Mouse (Mus musculus) intestine, postnatal 0 days (tissue): ENCODE measurements around the gene Slc16a5. TPM values are rescaled to one million over a fixed set of nuclear protein-coding genes. Genes with fewer than 3 reads are reported as not detected.

Experiments used
- ATAC-seq: fragments of 200-750 bp; cut with Nextera tagmentation; 2 replicates; pipeline ENCODE4 v1.8.0; 2017; ENCODE audit warnings: mild to moderate bottlenecking, moderate TSS enrichment, moderate library complexity
- H3K27ac ChIP-seq: fragments of 300-500 bp; sonication (generic); 2 replicates; pipeline ENCODE4 v1.5.1; 2014; ENCODE audit warnings: mild to moderate bottlenecking, low read depth, low read length, moderate library complexity
- H3K27me3 ChIP-seq: fragments of 300-500 bp; sonication (generic); replicated peaks from 2 replicates; pipeline ENCODE4 v1.6.1; 2014; ENCODE audit warnings: low read length, mixed read lengths; ENCODE audit not compliant: control insufficient read depth, insufficient read depth
- H3K36me3 ChIP-seq: fragments of 300-500 bp; sonication (generic); 2 replicates; pipeline ENCODE4 v1.6.1; 2014; ENCODE audit warnings: mild to moderate bottlenecking, moderate library complexity; ENCODE audit not compliant: control insufficient read depth, insufficient read depth
- H3K4me1 ChIP-seq: fragments of 300-500 bp; sonication (generic); replicated peaks from 2 replicates; pipeline ENCODE4 v1.6.1; 2014; ENCODE audit warnings: antibody characterized with exemption, low read length, mixed read lengths; ENCODE audit not compliant: control insufficient read depth, insufficient read depth
- H3K4me2 ChIP-seq: fragments of 300-500 bp; sonication (generic); replicated peaks from 2 replicates; pipeline ENCODE4 v1.6.1; 2014; ENCODE audit warnings: low read depth, mild to moderate bottlenecking, moderate library complexity
- H3K4me3 ChIP-seq: fragments of 300-500 bp; sonication (generic); 2 replicates; pipeline ENCODE4 v1.5.1; 2014; ENCODE audit warnings: low read depth, low read length
- H3K9ac ChIP-seq: fragments of 300-500 bp; sonication (generic); 2 replicates; pipeline ENCODE4 v1.6.1; 2014; ENCODE audit warnings: mild to moderate bottlenecking, low read depth, low read length
- H3K9me3 ChIP-seq: fragments of 300-500 bp; sonication (generic); 2 replicates; pipeline ENCODE4 v1.6.1; 2016; ENCODE audit warnings: mixed run types; ENCODE audit not compliant: control insufficient read depth
- CTCF ChIP-seq: sonication (generic); IDR thresholded peaks from 2 replicates; pipeline ENCODE4 v1.5.1; 2016; ENCODE audit warnings: low read depth, mild to moderate bottlenecking, control low read depth, antibody characterized with exemption, moderate library complexity
- WGBS: fragments of 180-500 bp; shearing (Covaris S2); extraction: QIAGEN DNeasy Blood & Tissue Kit; methylation state at CpG from one replicate; pipeline ENCODE4 v1.1.7; 2014; 5-methylcytosine and 5-hydroxymethylcytosine counted together
- microRNA-seq: library from miRNA; unstranded; fragments of <30 nt; microRNA quantifications from one replicate; pipeline ENCODE4, GENCODE M21; 2016
- polyA plus RNA-seq: library from polyadenylated mRNA; unstranded; fragments of >200 nt; fragmentation: Nextera tagmentation; extraction: Ambion mirVana; gene quantifications from 2 replicates; pipeline ENCODE4 v1.2.1, GENCODE M21; 2015

Slc16a5 gene
- polyA plus RNA-seq, 1 experiment from 2014 or later = 3.0 TPM

DNA sequence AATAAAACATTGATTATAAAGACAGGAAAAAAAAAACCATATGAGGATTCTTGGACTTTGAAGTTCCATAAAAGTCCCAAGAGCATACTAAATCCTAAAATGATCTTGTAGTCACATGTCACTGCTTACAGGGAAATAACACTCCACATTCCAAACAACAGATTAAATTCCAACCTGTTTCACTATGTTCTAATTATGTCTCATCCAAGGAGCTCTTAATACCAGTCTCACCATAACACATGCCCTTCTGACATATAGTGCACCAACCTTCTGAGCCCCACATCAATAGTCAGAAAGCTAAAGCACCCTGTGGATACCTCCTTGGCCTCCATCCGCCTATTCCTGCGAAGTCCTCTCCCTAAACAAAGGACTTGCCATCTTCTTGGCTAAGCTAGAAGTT, 57.9 kb downstream of the Slc16a5 start:
- Histone ChIP-seq H3K27me3 (no peaks in the 10 kb centered on the region), H3K4me2 (no peak overlapping the region), H3K27ac (no peak overlapping the region), H3K4me1 (no peaks in the 10 kb centered on the region), H3K36me3 (peaks cover 22% of the 10 kb centered on the region), H3K4me3 (no peak overlapping the region), H3K9me3 (no peaks in the 10 kb centered on the region), H3K9ac (no peak overlapping the region)
- 91% methylated on average over 2 of the region's 2 CpGs for WGBS
- no peak for TF ChIP-seq CTCF
- ATAC-seq = no peak

DNA sequence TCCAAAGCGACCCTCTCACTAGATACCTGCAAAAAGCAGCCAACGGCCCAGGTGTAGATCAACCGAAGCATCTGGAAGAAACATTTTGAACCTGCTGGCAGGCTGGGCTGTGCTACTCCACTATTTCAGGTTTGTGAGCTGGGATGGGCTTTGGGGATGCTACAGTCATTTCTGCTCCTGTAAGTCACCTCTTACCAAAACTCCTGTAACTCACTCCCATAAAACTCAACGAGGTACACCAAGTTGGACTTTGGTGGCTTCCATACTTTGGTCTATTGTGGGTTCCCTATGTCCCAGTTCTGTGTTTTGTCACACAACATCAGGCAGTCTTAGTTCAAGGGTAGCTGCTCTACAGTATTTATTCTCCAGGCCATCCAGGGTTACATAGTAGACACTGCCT, 58.8 kb downstream of the Slc16a5 start:
- Histone ChIP-seq H3K4me2 (no peak overlapping the region), H3K9ac (no peak overlapping the region), H3K36me3 (peaks cover 31% of the 10 kb centered on the region), H3K9me3 (no peaks in the 10 kb centered on the region), H3K4me3 (no peak overlapping the region), H3K4me1 (no peaks in the 10 kb centered on the region), H3K27me3 (no peaks in the 10 kb centered on the region), H3K27ac (no peak overlapping the region)
- no peak for TF ChIP-seq CTCF
- ATAC-seq = no peak
- 74% methylated on average over 4 of the region's 4 CpGs for WGBS

DNA sequence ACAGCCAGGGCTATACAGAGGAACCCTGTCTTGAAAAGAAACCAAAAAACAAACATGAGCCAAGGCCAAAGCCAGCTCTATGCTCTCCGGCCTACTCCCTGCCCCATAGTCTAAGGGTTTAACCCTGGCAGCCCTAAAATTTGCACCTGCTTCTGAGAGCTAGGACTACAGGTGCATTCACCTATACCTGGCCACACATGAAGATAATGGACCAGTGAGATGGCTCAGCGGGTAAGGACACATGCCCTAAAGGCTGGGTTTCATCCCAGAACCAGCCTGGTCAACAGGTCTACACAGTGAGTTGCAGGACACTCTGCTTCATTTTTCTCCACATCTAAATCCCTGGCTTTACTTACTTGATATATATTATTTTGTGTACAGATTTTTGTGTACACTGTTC, 60.0 kb downstream of the Slc16a5 start:
- Histone ChIP-seq H3K4me1 (no peaks in the 10 kb centered on the region), H3K27ac (no peak overlapping the region), H3K36me3 (peaks cover 40% of the 10 kb centered on the region), H3K4me2 (no peak overlapping the region), H3K4me3 (no peak overlapping the region), H3K9ac (no peak overlapping the region), H3K9me3 (no peaks in the 10 kb centered on the region), H3K27me3 (no peaks in the 10 kb centered on the region)
- peak; percentile 16; the same call in 1 of the 2 replicates for ATAC-seq
- WGBS = 85% methylated on average over 2 of the region's 2 CpGs
- no peak for TF ChIP-seq CTCF

DNA sequence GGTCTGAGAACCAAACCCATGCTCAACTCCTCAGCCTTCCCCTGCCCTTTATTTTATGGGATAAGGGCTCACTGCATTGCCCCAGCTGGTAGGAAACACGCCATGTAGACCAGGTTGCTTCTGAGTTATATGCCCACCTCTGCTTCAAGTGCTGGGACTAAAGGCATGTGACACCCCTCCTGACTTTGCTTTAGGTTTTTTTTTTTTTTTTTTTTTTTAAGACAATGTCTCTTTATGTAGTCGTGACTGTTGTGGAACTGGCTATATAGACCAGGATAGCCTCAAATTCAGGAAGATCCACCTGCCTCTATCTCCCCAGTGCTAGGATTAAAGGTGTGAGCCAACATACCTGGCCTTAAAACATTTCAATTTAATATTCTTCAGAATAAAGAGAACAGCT, 60.4 kb downstream of the Slc16a5 start:
- Histone ChIP-seq H3K4me3 (no peak overlapping the region), H3K4me2 (no peak overlapping the region), H3K4me1 (no peaks in the 10 kb centered on the region), H3K27me3 (no peaks in the 10 kb centered on the region), H3K9me3 (no peaks in the 10 kb centered on the region), H3K9ac (no peak overlapping the region), H3K36me3 (peaks cover 40% of the 10 kb centered on the region), H3K27ac (no peak overlapping the region)
- TF ChIP-seq CTCF = no peak
- ATAC-seq = no peak
- WGBS = 77% methylated on average over 2 of the region's 2 CpGs

Small RNA genes lying within 50 kb of the gene (microRNA-seq; reads per million reads assigned to microRNA genes)
- gene Mir3968 = not detected

Other genes with a start within 250 kb of the Slc16a5 start
- gene Grin2c, start 195.2 kb upstream of the Slc16a5 start, polyA plus RNA-seq = not detected in 2 replicates
- 8.0 and 8.2 TPM in 2 replicates for gene Fdxr, start 185.4 kb upstream of the Slc16a5 start, polyA plus RNA-seq
- 0.26 and 0.55 TPM in 2 replicates for gene Fads6, start 164.8 kb upstream of the Slc16a5 start, polyA plus RNA-seq
- 0.05 TPM in 1 of 2 replicates, not detected in the other for gene Otop2, start 155.3 kb upstream of the Slc16a5 start, polyA plus RNA-seq
- gene Ush1g, start 140.4 kb upstream of the Slc16a5 start, polyA plus RNA-seq = 0.05 and 0.09 TPM in 2 replicates
- gene Otop3, start 127.7 kb upstream of the Slc16a5 start, polyA plus RNA-seq = 2.3 and 4.3 TPM in 2 replicates
- gene Hid1, start 94.7 kb upstream of the Slc16a5 start, polyA plus RNA-seq = 10.8 and 12.1 TPM in 2 replicates
- gene Cdr2l, start 80.6 kb upstream of the Slc16a5 start, polyA plus RNA-seq = 3.5 and 3.9 TPM in 2 replicates
- 143 and 145 TPM in 2 replicates for gene Mrpl58, start 58.7 kb upstream of the Slc16a5 start, polyA plus RNA-seq
- 1,235 and 1,272 TPM in 2 replicates for gene Atp5h, start 42.5 kb upstream of the Slc16a5 start, polyA plus RNA-seq
- gene Kctd2, start 42.3 kb upstream of the Slc16a5 start, polyA plus RNA-seq = 17.5 and 18.6 TPM in 2 replicates
- 0.64 and 1.1 TPM in 2 replicates for gene Trim80, start 21.9 kb upstream of the Slc16a5 start, polyA plus RNA-seq
- 6.9 and 7.0 TPM in 2 replicates for gene Armc7, start 13.2 kb downstream of the Slc16a5 start, polyA plus RNA-seq
- gene Nt5c, start 29.4 kb downstream of the Slc16a5 start, polyA plus RNA-seq = 189 and 194 TPM in 2 replicates
- 255 and 263 TPM in 2 replicates for gene Jpt1, start 51.9 kb downstream of the Slc16a5 start, polyA plus RNA-seq
- 404 and 414 TPM in 2 replicates for gene Sumo2, start 73.8 kb downstream of the Slc16a5 start, polyA plus RNA-seq
- gene Nup85, start 102.0 kb downstream of the Slc16a5 start, polyA plus RNA-seq = 30.4 and 31.5 TPM in 2 replicates
- 51.6 and 52.2 TPM in 2 replicates for gene Mrps7, start 141.5 kb downstream of the Slc16a5 start, polyA plus RNA-seq
- 5.7 and 5.8 TPM in 2 replicates for gene Gga3, start 141.6 kb downstream of the Slc16a5 start, polyA plus RNA-seq
- 43.0 and 48.9 TPM in 2 replicates for gene Mif4gd, start 150.5 kb downstream of the Slc16a5 start, polyA plus RNA-seq
- gene Slc25a19, start 165.8 kb downstream of the Slc16a5 start, polyA plus RNA-seq = 19.1 and 19.5 TPM in 2 replicates
- gene Grb2, start 246.1 kb downstream of the Slc16a5 start, polyA plus RNA-seq = 60.5 and 61.3 TPM in 2 replicates